Mouse (Mus musculus) hindbrain, embryonic 12.5 days (tissue): ENCODE results near the gene Ctnnd1. TPM values are rescaled to one million over a fixed set of nuclear protein-coding genes. Genes with fewer than 3 reads are reported as not detected.

Experiments used
- ATAC-seq: fragments of 200-750 bp; cut with Nextera tagmentation; 2 replicates; pipeline ENCODE4 v1.8.0; 2017; ENCODE audit warnings: moderate TSS enrichment; ENCODE audit not compliant: low FRiP score
- H3K27ac ChIP-seq: fragments of 300-500 bp; sonication (generic); 2 replicates; pipeline ENCODE4 v1.5.1; 2016; ENCODE audit warnings: mild to moderate bottlenecking
- H3K27me3 ChIP-seq: fragments of 300-500 bp; sonication (generic); 2 replicates; pipeline ENCODE4 v1.6.1; 2016; ENCODE audit warnings: mild to moderate bottlenecking
- H3K36me3 ChIP-seq: fragments of 300-500 bp; sonication (generic); 2 replicates; pipeline ENCODE4 v1.6.1; 2016; ENCODE audit warnings: mild to moderate bottlenecking
- H3K4me1 ChIP-seq: fragments of 300-500 bp; sonication (generic); 2 replicates; pipeline ENCODE4 v1.6.1; 2016
- H3K4me2 ChIP-seq: fragments of 300-500 bp; sonication (generic); replicated peaks from 2 replicates; pipeline ENCODE4 v1.6.1; 2016; ENCODE audit warnings: mild to moderate bottlenecking
- H3K4me3 ChIP-seq: fragments of 300-500 bp; sonication (generic); 2 replicates; pipeline ENCODE4 v1.5.1; 2016; ENCODE audit warnings: mild to moderate bottlenecking
- H3K9ac ChIP-seq: fragments of 300-500 bp; sonication (generic); 2 replicates; pipeline ENCODE4 v1.6.1; 2016; ENCODE audit warnings: mild to moderate bottlenecking, moderate library complexity
- H3K9me3 ChIP-seq: fragments of 300-500 bp; sonication (generic); replicated peaks from 2 replicates; pipeline ENCODE4 v1.6.1; 2016; ENCODE audit warnings: mild to moderate bottlenecking
- WGBS: fragments of 180-500 bp; shearing (Covaris S2); methylation state at CpG from one replicate; pipeline ENCODE4 v1.1.7; 2016; 5-methylcytosine and 5-hydroxymethylcytosine counted together
- polyA plus RNA-seq: library from polyadenylated mRNA; unstranded; fragments of >200 nt; fragmentation: Nextera tagmentation; extraction: Ambion mirVana; gene quantifications from 2 replicates; pipeline ENCODE4 v1.2.1, GENCODE M21; 2016

The Ctnnd1 gene
- polyA plus RNA-seq, 1 experiment from 2014 or later: 52.8 TPM

DNA sequence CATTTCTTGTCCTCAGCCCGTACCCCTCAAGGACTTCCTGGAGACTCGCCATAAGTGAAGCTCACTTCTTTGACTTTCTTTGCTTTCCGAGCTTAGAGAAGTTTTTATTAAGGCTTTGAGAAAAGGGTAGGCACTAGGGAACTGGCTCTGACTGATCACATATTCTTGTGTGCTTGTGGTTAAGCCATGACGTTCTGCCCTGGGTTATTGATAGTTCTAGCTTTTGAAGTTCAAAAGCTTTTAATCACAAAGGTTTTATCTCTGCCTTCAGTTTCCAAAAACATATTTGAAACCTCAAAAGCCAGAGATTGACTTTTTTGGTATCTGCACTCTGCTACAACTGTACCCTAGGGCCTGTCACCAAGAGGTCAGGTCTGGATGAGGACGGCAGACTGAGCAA lies 68.3 kb downstream of the Ctnnd1 start:
- no peak overlapping the region for H3K9ac ChIP-seq
- H3K4me3 ChIP-seq: no peak overlapping the region
- no peak overlapping the region for H3K4me2 ChIP-seq
- H3K9me3 ChIP-seq: no peaks in the 10 kb centered on the region
- no peaks in the 10 kb centered on the region for H3K4me1 ChIP-seq
- no peak for ATAC-seq
- H3K36me3 ChIP-seq: peaks cover 4% of the 10 kb centered on the region; the same call in 1 of the 2 replicates
- H3K27ac ChIP-seq: no peak overlapping the region
- 83% methylated on average over 5 of the region's 5 CpGs for WGBS
- no peaks in the 10 kb centered on the region for H3K27me3 ChIP-seq

DNA sequence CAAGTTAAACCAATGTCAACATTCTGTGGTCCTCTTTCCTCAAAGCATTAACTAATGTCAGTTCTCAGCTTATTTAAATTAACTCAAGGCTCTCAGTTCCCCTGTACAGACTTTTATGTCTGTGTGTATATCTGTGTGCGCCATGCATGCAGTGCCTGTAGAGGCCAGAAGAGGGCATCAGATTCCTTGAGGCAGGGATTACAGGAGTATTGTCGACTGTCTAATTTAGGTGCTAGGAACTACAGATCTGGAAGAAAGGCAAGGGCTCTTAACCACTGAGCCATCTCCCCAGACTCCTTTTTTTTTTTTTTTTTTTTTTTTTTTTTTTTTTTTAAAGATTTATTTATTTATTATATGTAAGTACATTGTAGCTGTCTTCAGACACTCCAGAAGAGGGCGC lies 69.4 kb downstream of the Ctnnd1 start:
- Histone ChIP-seq H3K9ac (no peak overlapping the region), H3K36me3 (peaks cover 7% of the 10 kb centered on the region; the same call in 1 of the 2 replicates), H3K4me2 (no peak overlapping the region), H3K9me3 (no peaks in the 10 kb centered on the region), H3K4me1 (no peaks in the 10 kb centered on the region), H3K27ac (no peak overlapping the region), H3K4me3 (no peak overlapping the region), H3K27me3 (no peaks in the 10 kb centered on the region)
- WGBS: 81% methylated on average over 2 of the region's 3 CpGs
- no peak for ATAC-seq

DNA sequence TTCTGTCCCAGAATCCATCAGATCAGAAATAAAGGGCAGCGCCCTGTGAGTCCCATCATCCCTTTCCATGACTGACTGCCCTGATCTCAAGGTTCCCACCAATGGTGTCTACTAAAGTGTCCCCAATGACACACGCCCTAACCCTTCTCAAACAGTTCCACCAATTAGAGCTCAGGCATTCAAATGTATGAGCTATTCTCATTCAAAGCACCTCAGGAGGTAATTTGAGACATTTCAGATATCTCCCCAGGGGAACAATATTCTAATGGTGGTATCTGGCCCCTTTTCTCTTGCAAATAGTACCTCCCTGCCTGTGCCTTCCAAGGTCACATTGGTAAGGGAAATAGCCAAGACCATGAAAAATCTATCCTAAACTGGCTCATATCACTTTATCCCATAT lies 71.3 kb downstream of the Ctnnd1 start:
- Histone ChIP-seq H3K36me3 (peaks cover 7% of the 10 kb centered on the region; the same call in 1 of the 2 replicates), H3K27ac (no peak overlapping the region), H3K4me3 (no peak overlapping the region), H3K9ac (no peak overlapping the region), H3K4me1 (no peaks in the 10 kb centered on the region), H3K27me3 (no peaks in the 10 kb centered on the region), H3K9me3 (no peaks in the 10 kb centered on the region), H3K4me2 (no peak overlapping the region)
- no peak for ATAC-seq
- WGBS: 84% methylated on average over 2 of the region's 2 CpGs

DNA sequence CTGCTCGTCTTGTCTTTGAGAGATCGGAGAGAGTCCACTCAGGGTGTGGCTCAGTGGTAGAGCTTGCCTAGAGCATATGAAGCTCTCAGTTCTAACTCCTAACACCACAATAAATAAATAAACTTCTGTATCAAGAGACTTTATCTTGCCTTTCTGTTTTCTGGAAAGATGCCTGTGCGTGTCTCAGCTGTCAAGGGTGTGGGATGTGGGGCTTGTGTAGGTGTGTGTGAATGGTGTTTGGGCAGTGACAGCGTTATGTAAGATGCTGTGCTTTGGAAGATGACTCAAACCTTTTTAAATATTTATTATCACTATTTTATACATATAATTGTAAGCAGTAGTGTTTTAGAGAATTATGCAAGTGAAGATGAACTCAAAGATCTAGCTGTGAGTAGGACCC lies 76.4 kb downstream of the Ctnnd1 start:
- Histone ChIP-seq H3K9me3 (no peaks in the 10 kb centered on the region), H3K4me2 (no peak overlapping the region), H3K36me3 (peaks cover 7% of the 10 kb centered on the region; the same call in 1 of the 2 replicates), H3K27ac (no peak overlapping the region), H3K4me3 (no peak overlapping the region), H3K27me3 (no peaks in the 10 kb centered on the region), H3K4me1 (no peaks in the 10 kb centered on the region), H3K9ac (no peak overlapping the region)
- 93% methylated on average over 4 of the region's 4 CpGs for WGBS
- no peak for ATAC-seq

DNA sequence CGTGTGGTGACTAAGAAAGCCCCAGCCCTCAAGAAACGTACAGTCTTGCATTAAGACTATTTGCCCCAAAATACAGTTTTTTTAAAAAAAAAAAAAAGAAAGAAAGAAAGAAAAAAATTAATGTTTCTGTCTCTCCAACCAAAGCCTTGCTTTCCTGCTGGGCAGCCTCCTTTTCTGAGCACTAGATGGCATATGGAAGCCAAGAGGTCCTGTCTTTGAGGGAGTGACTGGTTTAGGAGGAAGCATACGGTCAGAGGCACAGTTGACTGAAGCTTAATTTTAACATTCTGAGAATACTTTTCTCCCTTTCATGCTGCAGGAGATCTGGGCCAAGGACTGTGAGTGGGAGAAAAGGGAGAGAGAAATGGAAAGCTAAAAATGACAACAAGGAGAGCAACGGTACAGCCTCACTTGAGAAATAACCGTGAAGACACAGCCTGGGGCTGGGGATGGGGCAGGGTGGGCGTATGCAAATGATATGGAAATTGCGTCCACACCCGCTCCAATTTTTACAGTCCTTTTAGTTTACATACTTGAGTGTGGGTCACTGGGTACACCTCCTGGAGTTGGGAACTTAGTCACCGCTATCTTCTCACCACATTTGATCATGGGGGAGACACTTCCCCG lies 93.6 kb downstream of the Ctnnd1 start:
- Histone ChIP-seq H3K4me3 (0 out of 2 replicates have a peak overlapping the region, but pooled peaks have one; percentile 1), H3K9me3 (no peaks in the 10 kb centered on the region), H3K4me1 (peaks cover 4% of the 10 kb centered on the region; the same call in 1 of the 2 replicates), H3K36me3 (no peaks in the 10 kb centered on the region), H3K27ac (no peak overlapping the region), H3K27me3 (no peaks in the 10 kb centered on the region), H3K9ac (no peak overlapping the region), H3K4me2 (peak overlapping the region; percentile 29)
- ATAC-seq: peak; percentile 46; the same call in 1 of the 2 replicates
- whole genome bisulfite sequencing: 45% methylated on average over 10 of the region's 10 CpGs

DNA sequence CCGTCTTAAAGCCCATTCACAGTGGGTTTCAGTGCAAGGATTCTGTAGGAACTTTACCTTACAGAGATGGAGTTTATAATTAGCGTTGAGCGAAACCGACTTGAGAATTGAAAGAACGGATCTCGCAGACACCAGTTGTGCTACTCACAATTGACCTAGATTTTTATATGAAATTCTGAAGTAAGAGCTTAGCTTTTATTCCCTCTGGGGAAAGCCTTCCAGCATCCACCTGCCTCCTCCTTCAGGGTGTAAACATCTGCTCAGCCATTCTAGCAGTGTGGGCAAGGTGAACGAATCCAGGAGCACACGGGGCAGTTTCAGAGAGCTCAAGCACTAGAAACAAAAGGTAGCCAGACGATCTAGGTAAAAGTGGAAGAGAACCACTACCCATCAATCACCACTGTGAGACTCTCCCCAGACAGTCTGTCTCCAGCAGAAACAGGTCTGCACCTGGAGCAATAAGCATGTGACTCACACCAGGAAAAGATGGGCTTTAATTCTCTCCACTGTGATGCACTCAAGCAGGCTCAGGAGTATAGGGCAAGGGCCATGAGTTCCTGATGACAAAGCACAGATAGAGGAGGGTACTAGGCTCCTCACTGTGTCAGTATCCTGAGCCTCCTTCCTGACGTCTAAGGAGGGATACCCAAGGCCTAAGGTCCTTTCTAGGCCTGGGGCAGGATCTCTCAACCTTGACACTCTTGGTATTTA lies 99.0 kb downstream of the Ctnnd1 start:
- no peak overlapping the region for H3K27ac ChIP-seq
- WGBS: 80% methylated on average over 10 of the region's 10 CpGs
- H3K4me2 ChIP-seq: no peak overlapping the region
- no peak for ATAC-seq
- no peak overlapping the region for H3K4me3 ChIP-seq
- H3K9me3 ChIP-seq: no peaks in the 10 kb centered on the region
- no peaks in the 10 kb centered on the region for H3K27me3 ChIP-seq
- no peak overlapping the region for H3K9ac ChIP-seq
- H3K36me3 ChIP-seq: no peaks in the 10 kb centered on the region
- H3K4me1 ChIP-seq: no peaks in the 10 kb centered on the region

Other genes starting within 250 kb of the Ctnnd1 start
- 15.4 and 18.4 TPM in 2 replicates for gene Calcrl, start 225.4 kb downstream of the Ctnnd1 start, polyA plus RNA-seq
- 18.7 and 25.7 TPM in 2 replicates for gene Tfpi, start 174.0 kb downstream of the Ctnnd1 start, polyA plus RNA-seq
- 0.32 and 0.48 TPM in 2 replicates for gene Btbd18, start 8.3 kb upstream of the Ctnnd1 start, polyA plus RNA-seq
- 281 and 304 TPM in 2 replicates for gene Selenoh, start 20.0 kb upstream of the Ctnnd1 start, polyA plus RNA-seq
- gene Gm28635, start 27.3 kb upstream of the Ctnnd1 start, polyA plus RNA-seq: not detected in 2 replicates
- gene Med19, start 27.6 kb upstream of the Ctnnd1 start, polyA plus RNA-seq: 49.3 and 50.0 TPM in 2 replicates
- gene Tmx2, start 28.4 kb upstream of the Ctnnd1 start, polyA plus RNA-seq: 172 and 181 TPM in 2 replicates
- 30.0 and 33.8 TPM in 2 replicates for gene Zdhhc5, start 64.4 kb upstream of the Ctnnd1 start, polyA plus RNA-seq
- gene Clp1, start 76.6 kb upstream of the Ctnnd1 start, polyA plus RNA-seq: 35.0 and 37.0 TPM in 2 replicates
- 21.0 and 22.4 TPM in 2 replicates for gene Ypel4, start 83.3 kb upstream of the Ctnnd1 start, polyA plus RNA-seq
- 9.7 and 10.9 TPM in 2 replicates for gene Gm19426, start 92.9 kb upstream of the Ctnnd1 start, polyA plus RNA-seq
- 35.4 and 43.2 TPM in 2 replicates for gene Serping1, start 124.7 kb upstream of the Ctnnd1 start, polyA plus RNA-seq
- gene Ube2l6, start 148.1 kb upstream of the Ctnnd1 start, polyA plus RNA-seq: 32.9 and 34.0 TPM in 2 replicates
- 0.13 TPM in 1 of 2 replicates, not detected in the other for gene Smtnl1, start 171.9 kb upstream of the Ctnnd1 start, polyA plus RNA-seq
- 35.0 and 35.8 TPM in 2 replicates for gene Timm10, start 176.2 kb upstream of the Ctnnd1 start, polyA plus RNA-seq
- gene Slc43a1, start 188.1 kb upstream of the Ctnnd1 start, polyA plus RNA-seq: 9.1 and 12.0 TPM in 2 replicates
- 5.2 and 6.4 TPM in 2 replicates for gene Rtn4rl2, start 235.9 kb upstream of the Ctnnd1 start, polyA plus RNA-seq